Mouse (Mus musculus): ENCODE measurements at regions not wholly inside any gene's neighbourhood (a gene's known extent, or its start where the extent isn't known, plus 50 kb on each side); places are given as distances from the start of the nearest gene placed in this dataset.

DNA sequence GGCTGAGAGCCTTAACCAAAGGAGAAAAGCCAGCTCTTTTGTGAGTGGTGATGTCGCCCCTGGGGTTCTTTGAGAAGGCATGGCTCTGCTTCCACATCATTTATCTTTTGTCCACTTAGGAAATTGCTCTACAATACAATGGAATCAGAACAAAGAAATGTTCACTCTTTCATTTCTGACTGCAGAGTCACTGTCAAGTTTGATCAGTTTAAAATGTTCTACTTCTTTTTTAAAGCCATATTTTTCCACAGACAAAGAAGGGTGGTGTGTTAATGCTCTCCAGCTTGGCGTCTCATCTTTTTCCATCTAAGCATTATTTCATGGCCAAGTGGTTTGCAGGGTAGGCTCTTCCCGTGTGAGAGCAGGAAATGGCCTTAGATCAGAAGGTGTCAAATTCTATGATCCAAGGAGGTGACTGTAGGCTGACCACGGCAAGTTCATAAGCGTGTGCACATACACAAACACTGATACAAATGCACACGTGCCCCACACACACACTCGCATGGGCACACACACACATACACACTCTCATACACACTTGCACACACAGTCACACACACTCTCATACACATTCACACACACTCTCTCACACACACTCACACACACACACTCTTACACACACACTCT is 645.9 kb downstream of the Zfp706 start:
- Histone ChIP-seq H3K36me3 (no peaks in the 10 kb centered on the region), H3K27me3 (no peaks in the 10 kb centered on the region), H3K4me3 (no peak overlapping the region), H3K4me1 (no peaks in the 10 kb centered on the region), H3K9ac (no peak overlapping the region), H3K9me3 (no peaks in the 10 kb centered on the region), H3K4me2 (replicated peaks) (no peak overlapping the region), H3K27ac (no peak overlapping the region)
- no peak for ATAC-seq (ENCODE audit: insufficient number of reproducible peaks, insufficient read depth, low FRiP score, low TSS enrichment)
- WGBS = 63% methylated on average over 7 of the region's 7 CpGs

DNA sequence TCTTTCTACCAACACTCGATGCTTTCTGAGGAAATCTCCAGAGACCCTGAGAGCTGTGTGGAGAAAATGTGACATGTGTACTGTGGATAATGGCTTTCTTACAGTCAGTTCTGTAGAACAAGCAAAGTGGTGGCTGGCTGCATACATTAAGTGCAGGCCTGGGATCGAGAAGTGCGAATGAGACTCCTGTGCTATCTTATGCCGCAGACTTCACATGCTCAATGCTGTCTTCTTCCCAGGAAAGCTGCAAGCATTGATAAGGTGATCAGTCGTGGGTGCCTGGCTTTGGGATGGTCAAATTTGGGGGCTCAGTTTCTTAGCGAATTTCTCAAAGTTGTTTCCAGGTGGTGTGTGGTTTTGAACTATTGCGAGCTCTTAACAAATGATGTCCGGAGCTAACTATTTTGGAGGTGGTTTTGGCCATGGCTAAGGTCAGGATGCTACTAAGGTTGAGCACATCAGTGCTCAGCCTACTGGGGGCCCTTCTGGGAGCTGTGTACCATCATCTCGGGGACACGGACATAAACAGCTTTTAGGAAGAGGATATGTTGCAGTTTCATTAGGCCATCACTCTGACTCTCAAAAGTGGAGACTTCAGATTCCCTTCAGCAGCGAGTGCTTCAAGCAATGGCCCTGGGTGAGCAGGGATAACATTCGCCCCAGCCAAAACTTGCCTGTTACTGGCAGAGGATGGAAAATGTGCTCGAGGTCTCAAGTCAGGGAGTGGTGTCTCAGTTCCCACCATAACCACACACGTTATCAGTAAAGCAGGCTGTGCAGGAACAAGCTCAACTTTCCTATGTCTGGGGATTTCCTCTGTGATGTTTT is 646.7 kb downstream of the Zfp706 start:
- Histone ChIP-seq H3K27ac (no peak overlapping the region), H3K4me3 (no peak overlapping the region), H3K9me3 (no peaks in the 10 kb centered on the region), H3K4me2 (replicated peaks) (no peak overlapping the region), H3K27me3 (no peaks in the 10 kb centered on the region), H3K9ac (no peak overlapping the region), H3K36me3 (no peaks in the 10 kb centered on the region), H3K4me1 (no peaks in the 10 kb centered on the region)
- no peak for ATAC-seq (ENCODE audit: insufficient number of reproducible peaks, insufficient read depth, low FRiP score, low TSS enrichment)
- 72% methylated on average over 14 of the region's 14 CpGs for WGBS

DNA sequence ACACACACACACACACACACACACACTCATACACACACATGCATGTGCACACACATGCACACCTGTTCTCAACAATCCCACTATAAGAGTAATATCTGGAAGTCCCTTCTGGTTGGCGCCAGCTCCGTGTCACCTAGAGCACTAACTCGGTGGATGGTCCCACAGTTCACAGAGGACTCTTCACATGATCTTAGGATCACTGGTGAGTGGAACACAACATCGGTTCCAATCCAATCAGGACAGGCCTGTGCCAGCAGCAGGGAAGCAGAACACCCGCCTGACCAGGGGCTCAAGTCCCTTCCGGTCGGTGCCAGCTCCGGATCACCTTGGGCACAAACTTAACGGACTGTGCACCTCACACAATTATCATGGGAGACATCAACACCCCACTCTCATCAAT is 651.7 kb downstream of the Zfp706 start:
- Histone ChIP-seq H3K36me3 (no peaks in the 10 kb centered on the region), H3K4me2 (replicated peaks) (no peak overlapping the region), H3K27ac (no peak overlapping the region), H3K27me3 (no peaks in the 10 kb centered on the region), H3K4me1 (0 out of 2 replicates have a peak, but pooled peaks cover 3% of the 10 kb centered on the region), H3K4me3 (no peak overlapping the region), H3K9me3 (no peaks in the 10 kb centered on the region), H3K9ac (no peak overlapping the region)
- 91% methylated on average over 9 of the region's 9 CpGs for WGBS
- no peak for ATAC-seq (ENCODE audit: insufficient number of reproducible peaks, insufficient read depth, low FRiP score, low TSS enrichment)

DNA sequence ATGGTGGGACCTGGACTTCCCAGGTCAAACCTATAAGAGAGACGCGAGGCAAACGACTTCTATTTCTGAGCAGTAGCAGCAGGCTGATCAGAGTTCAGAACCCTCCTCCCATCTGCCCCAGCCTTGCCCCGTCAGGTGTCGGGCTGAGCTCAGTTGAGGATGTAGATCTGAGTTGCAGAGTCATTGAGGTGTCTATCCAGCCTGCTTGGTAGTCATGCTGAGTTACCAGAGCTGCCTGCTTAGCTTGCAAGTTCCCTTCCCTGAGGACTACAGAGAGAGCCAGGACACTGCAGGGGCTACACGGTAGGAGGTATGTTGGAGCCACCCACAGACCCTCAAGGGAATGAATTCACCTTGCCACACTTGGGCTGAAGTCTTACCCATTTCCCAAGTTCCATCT is 653.0 kb downstream of the Zfp706 start:
- ATAC-seq (ENCODE audit: insufficient number of reproducible peaks, insufficient read depth, low FRiP score, low TSS enrichment) = no peak
- 80% methylated on average over 6 of the region's 6 CpGs for WGBS

DNA sequence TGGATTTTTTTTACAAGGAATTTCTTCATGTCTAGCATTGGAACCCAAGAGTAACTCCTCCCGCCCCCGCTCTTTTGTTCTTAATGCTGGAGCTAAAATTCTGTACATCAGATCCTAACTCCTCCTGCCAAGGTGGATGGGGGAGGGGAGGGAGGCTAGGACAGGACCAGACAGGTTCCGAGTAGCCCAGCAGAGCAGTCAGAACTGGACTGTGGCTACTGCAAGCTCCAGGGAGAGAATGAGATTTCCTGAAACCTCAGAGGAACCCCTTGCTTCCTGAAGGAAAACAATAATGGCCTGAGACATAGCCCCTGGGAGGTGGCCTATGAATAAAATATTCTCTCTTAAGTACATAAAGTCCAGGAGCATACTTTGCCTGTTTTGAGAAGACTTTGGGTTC is 653.8 kb downstream of the Zfp706 start:
- Histone ChIP-seq H3K36me3 (no peaks in the 10 kb centered on the region), H3K27ac (no peak overlapping the region), H3K9me3 (no peaks in the 10 kb centered on the region), H3K4me3 (no peak overlapping the region), H3K4me2 (replicated peaks) (no peak overlapping the region), H3K9ac (no peak overlapping the region), H3K4me1 (0 out of 2 replicates have a peak, but pooled peaks cover 3% of the 10 kb centered on the region), H3K27me3 (no peaks in the 10 kb centered on the region)
- ATAC-seq (ENCODE audit: insufficient number of reproducible peaks, insufficient read depth, low FRiP score, low TSS enrichment) = no peak
- 82% methylated on average over 3 of the region's 3 CpGs for WGBS

More for the DNA sequence above, 653.0 kb downstream of the Zfp706 start:
- H3K9me3 ChIP-seq = no peaks in the 10 kb centered on the region
- no peaks in the 10 kb centered on the region for H3K36me3 ChIP-seq
- H3K4me3 ChIP-seq = no peak overlapping the region
- H3K4me1 ChIP-seq = 0 out of 2 replicates have a peak, but pooled peaks cover 3% of the 10 kb centered on the region
- no peak overlapping the region for H3K4me2 ChIP-seq (replicated peaks)
- H3K27ac ChIP-seq = no peak overlapping the region
- no peaks in the 10 kb centered on the region for H3K27me3 ChIP-seq
- H3K9ac ChIP-seq = no peak overlapping the region

DNA sequence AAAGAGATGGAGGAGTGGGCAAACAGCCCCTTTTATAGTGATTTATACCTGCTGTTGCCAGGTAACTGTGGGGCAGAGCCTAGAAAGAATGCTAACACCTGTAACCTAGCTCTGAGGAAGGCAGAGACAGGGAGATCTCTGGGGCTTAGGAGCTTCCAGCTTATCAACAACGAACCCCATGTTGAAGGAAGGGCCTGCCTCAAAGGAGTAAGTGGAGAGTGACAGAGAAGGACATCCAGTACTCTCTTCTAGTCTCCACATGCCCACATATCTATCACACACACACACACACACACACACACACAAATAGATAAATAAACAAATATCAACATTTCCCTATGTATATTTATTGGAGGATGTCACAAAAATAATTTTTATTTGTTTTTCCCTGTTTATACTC is 654.6 kb downstream of the Zfp706 start:
- H3K27ac ChIP-seq = no peak overlapping the region
- no peaks in the 10 kb centered on the region for H3K9me3 ChIP-seq
- H3K27me3 ChIP-seq = no peaks in the 10 kb centered on the region
- no peaks in the 10 kb centered on the region for H3K36me3 ChIP-seq
- H3K9ac ChIP-seq = no peak overlapping the region
- ATAC-seq (ENCODE audit: insufficient number of reproducible peaks, insufficient read depth, low FRiP score, low TSS enrichment) = no peak
- no peak overlapping the region for H3K4me2 ChIP-seq (replicated peaks)
- no peak overlapping the region for H3K4me3 ChIP-seq
- H3K4me1 ChIP-seq = 0 out of 2 replicates have a peak, but pooled peaks cover 3% of the 10 kb centered on the region
- WGBS = 76% methylated on average over 1 of the region's 1 CpGs

DNA sequence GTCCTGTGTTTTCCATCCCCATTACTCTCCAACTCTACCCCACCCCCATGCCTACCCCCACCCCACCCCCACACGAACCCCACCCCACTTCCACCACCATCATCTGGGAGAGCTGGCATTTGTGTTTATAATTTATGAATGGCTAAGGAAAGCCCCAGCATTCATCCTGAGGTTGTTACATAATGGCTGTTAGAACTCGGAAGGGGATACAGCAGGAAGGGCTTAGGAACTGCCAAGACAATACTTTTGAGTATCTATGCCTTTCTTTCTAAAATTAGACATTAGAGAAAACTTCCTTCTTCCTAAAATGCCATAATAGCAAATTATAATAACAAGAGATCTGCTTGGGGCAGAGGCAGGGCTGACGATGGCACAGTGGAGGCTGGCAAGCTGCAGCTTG is 655.9 kb downstream of the Zfp706 start:
- no peak for ATAC-seq (ENCODE audit: insufficient number of reproducible peaks, insufficient read depth, low FRiP score, low TSS enrichment)
- no peak overlapping the region for H3K4me2 ChIP-seq (replicated peaks)
- H3K27me3 ChIP-seq = no peaks in the 10 kb centered on the region
- no peak overlapping the region for H3K27ac ChIP-seq
- H3K9ac ChIP-seq = no peak overlapping the region
- H3K9me3 ChIP-seq = no peaks in the 10 kb centered on the region
- no peak overlapping the region for H3K4me3 ChIP-seq
- WGBS = 58% methylated on average over 3 of the region's 3 CpGs
- H3K4me1 ChIP-seq = 0 out of 2 replicates have a peak, but pooled peaks cover 3% of the 10 kb centered on the region
- no peaks in the 10 kb centered on the region for H3K36me3 ChIP-seq

DNA sequence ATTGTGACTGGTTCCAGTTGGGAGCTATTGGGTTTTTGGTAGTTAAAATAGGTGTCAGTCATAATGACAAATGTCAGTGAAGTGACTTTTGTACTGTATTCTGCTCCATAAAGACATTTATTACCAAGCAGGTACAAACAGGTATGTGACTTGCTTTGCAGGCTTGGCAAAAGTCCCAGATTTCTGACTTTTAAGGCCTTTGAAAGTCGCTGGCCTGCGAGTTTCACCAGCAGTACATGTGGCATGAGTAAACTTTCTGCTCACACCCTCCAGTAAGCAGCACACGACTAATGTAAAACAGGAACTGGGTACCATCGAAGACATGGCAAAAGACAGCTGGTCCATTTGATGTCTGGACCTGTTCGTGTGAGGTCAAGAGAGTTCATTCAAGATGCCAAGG is 659.2 kb downstream of the Zfp706 start:
- H3K4me2 ChIP-seq (replicated peaks) = no peak overlapping the region
- no peaks in the 10 kb centered on the region for H3K36me3 ChIP-seq
- ATAC-seq (ENCODE audit: insufficient number of reproducible peaks, insufficient read depth, low FRiP score, low TSS enrichment) = no peak
- no peak overlapping the region for H3K27ac ChIP-seq
- no peaks in the 10 kb centered on the region for H3K27me3 ChIP-seq
- no peak overlapping the region for H3K9ac ChIP-seq
- no peaks in the 10 kb centered on the region for H3K9me3 ChIP-seq
- 67% methylated on average over 5 of the region's 5 CpGs for WGBS
- 0 out of 2 replicates have a peak, but pooled peaks cover 3% of the 10 kb centered on the region for H3K4me1 ChIP-seq
- no peak overlapping the region for H3K4me3 ChIP-seq

DNA sequence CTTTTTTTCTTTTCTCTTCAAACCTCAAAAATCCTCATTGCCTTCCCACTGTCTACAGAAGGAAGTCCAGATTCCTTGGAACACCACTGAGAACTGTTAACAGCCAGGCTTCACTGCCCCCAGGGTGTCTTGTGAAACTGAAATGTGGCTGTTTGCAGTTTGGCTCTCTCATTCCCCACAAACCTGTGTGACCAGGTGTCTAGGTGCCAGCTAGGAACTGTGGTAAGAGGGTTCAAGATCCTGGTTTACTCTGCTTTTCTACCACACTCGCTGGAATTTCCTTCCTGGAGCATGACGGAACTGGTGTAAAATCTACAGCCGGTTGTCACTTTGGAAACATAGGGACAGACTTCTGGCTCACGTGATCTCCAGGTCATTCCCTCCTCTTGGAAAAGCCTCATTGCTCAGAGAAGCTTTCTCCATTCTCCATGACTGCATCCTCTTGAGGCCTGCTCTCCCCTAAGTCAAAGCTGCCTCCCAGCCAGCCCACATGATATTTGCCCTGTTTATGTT is 660.2 kb downstream of the Zfp706 start:
- Histone ChIP-seq H3K4me1 (0 out of 2 replicates have a peak, but pooled peaks cover 3% of the 10 kb centered on the region), H3K4me3 (no peak overlapping the region), H3K4me2 (replicated peaks) (no peak overlapping the region), H3K36me3 (no peaks in the 10 kb centered on the region), H3K27me3 (no peaks in the 10 kb centered on the region), H3K27ac (no peak overlapping the region), H3K9ac (no peak overlapping the region), H3K9me3 (no peaks in the 10 kb centered on the region)
- WGBS = 79% methylated on average over 4 of the region's 4 CpGs
- no peak for ATAC-seq (ENCODE audit: insufficient number of reproducible peaks, insufficient read depth, low FRiP score, low TSS enrichment)

DNA sequence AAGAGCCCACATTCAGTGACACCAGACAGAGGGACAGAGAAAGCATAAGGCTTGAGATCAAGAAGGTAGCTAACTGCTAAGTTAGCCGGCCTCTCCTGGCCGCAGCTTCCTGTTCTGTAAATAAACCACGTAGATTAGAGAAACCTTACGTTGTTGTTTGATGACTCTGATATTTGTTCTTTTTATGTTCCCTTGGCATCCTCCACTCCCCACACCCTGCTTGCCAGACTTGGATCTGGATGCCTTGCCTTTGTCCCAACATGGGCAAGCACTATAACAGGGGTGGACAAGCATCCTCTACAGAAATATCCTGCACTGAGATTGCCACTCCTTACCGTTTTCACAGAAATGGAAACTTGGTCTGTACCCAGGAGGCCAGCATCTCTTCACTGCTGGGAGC is 661.4 kb downstream of the Zfp706 start:
- H3K4me3 ChIP-seq = no peak overlapping the region
- WGBS = 76% methylated on average over 5 of the region's 5 CpGs
- no peak for ATAC-seq (ENCODE audit: insufficient number of reproducible peaks, insufficient read depth, low FRiP score, low TSS enrichment)
- no peaks in the 10 kb centered on the region for H3K36me3 ChIP-seq
- H3K4me1 ChIP-seq = no peaks in the 10 kb centered on the region
- no peaks in the 10 kb centered on the region for H3K27me3 ChIP-seq
- H3K4me2 ChIP-seq (replicated peaks) = no peak overlapping the region
- no peak overlapping the region for H3K27ac ChIP-seq
- H3K9me3 ChIP-seq = no peaks in the 10 kb centered on the region
- H3K9ac ChIP-seq = no peak overlapping the region

DNA sequence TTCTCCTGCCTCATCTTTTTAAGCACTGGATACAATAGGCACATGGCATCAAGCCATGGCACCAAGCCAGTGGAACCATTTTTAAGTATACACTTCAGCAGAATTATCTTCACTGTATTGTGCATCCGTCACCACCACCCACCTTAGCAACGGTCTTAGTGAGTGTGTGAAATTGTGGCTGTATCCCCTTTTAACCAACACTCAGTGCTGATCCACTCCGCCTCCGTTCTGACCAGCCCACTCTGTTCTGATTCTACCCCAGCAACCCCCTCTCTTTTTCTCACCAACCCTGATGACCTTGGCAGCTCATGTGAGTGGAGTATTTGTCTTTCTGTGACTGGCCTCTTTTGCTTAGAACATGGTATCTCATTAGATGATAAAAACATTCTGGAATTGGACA is 662.2 kb downstream of the Zfp706 start:
- no peak overlapping the region for H3K4me3 ChIP-seq
- H3K4me1 ChIP-seq = no peaks in the 10 kb centered on the region
- H3K36me3 ChIP-seq = no peaks in the 10 kb centered on the region
- H3K9ac ChIP-seq = no peak overlapping the region
- 88% methylated on average over 4 of the region's 4 CpGs for WGBS
- no peak for ATAC-seq (ENCODE audit: insufficient number of reproducible peaks, insufficient read depth, low FRiP score, low TSS enrichment)
- no peaks in the 10 kb centered on the region for H3K9me3 ChIP-seq
- H3K27ac ChIP-seq = no peak overlapping the region
- no peaks in the 10 kb centered on the region for H3K27me3 ChIP-seq
- no peak overlapping the region for H3K4me2 ChIP-seq (replicated peaks)

DNA sequence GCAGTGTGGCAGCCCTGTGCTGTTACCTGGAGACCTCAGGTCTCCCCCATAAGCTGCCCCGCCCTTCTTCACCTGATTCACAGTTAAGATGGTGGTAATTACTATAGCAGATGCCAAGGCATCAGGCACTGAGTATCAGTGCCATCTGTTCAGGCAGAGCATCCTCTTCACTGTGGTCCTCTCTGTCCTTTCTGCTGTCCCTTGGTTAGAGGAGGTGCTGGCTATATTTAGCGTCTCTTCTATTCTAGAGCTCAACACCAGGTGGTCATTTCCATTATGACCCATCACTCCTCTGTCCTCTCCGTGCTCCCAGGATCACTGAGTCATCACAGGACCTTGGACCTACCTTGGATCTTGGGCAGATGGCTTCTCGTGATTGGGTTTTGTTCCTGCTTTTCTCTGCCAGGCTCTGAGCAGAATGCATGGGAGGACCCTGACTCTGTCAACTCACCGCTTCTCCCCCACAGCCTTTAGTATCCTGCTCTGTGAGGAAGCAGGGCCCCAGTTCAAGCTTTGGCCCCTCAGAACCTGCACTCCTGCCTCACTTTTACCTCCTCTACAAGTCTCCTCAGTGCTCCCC is 667.5 kb downstream of the Zfp706 start:
- H3K4me1 ChIP-seq = no peaks in the 10 kb centered on the region
- H3K4me2 ChIP-seq (replicated peaks) = no peak overlapping the region
- ATAC-seq (ENCODE audit: insufficient number of reproducible peaks, insufficient read depth, low FRiP score, low TSS enrichment) = no peak
- H3K27me3 ChIP-seq = no peaks in the 10 kb centered on the region
- H3K4me3 ChIP-seq = no peak overlapping the region
- H3K36me3 ChIP-seq = no peaks in the 10 kb centered on the region
- WGBS = 84% methylated on average over 5 of the region's 5 CpGs
- H3K9ac ChIP-seq = no peak overlapping the region
- H3K27ac ChIP-seq = no peak overlapping the region
- no peaks in the 10 kb centered on the region for H3K9me3 ChIP-seq

All from embryonic facial prominence, embryonic 12.5 days (tissue).